Mouse (Mus musculus) heart, adult 18-20 months (tissue): ENCODE measurements around the gene Itm2c. TPM values are rescaled to one million over a fixed set of nuclear protein-coding genes. Genes with fewer than 3 reads are reported as not detected.

Experiments
- DNase-seq, 2 experiments: peaks; one replicate each; pipeline ENCODE4 v3.0.0; 2021 to 2022; ENCODE audit warnings: mixed read lengths in 1 of 2
- total RNA-seq, 2 experiments: library from RNA; stranded (reverse); gene quantifications; 2 replicates each; pipeline ENCODE4 v1.2.3; 2021

Itm2c gene
- total RNA-seq, 2 experiments from 2014 or later = 57.1 to 65.4 TPM

GRCm38 (mm10) chr1:85899388-85899761, 5.3 kb downstream of the Itm2c start:
- no peak for DNase-seq

- DNase-seq = peak; percentile 37 to 41
Measured at GRCm38 (mm10) chr1:85900521-85901333, 6.6 kb downstream of the Itm2c start.

GRCm38 (mm10) chr1:85901516-85902107, 7.5 kb downstream of the Itm2c start:
- DNase-seq = peak; percentile 49 to 56

GRCm38 (mm10) chr1:85902108-85902561, 8.1 kb downstream of the Itm2c start:
- peak in 1 of 2 experiments; percentile 52 for DNase-seq

- no peak for DNase-seq
Measured at GRCm38 (mm10) chr1:85906892-85907291, 12.8 kb downstream of the Itm2c start.

- DNase-seq = no peak
Measured at GRCm38 (mm10) chr1:85908754-85909590, 14.9 kb downstream of the Itm2c start.

GRCm38 (mm10) chr1:85913078-85913755, 19.1 kb downstream of the Itm2c start:
- no peak for DNase-seq

GRCm38 (mm10) chr1:85915890-85916289, 21.8 kb downstream of the Itm2c start:
- DNase-seq = no peak

- no peak for DNase-seq
Measured at GRCm38 (mm10) chr1:85916830-85917450, 22.9 kb downstream of the Itm2c start.

GRCm38 (mm10) chr1:85919621-85920020, 25.5 kb downstream of the Itm2c start:
- no peak for DNase-seq

GRCm38 (mm10) chr1:85921725-85922124, 27.6 kb downstream of the Itm2c start:
- DNase-seq = no peak

GRCm38 (mm10) chr1:85922127-85922864, 28.2 kb downstream of the Itm2c start:
- no peak for DNase-seq

- DNase-seq = no peak
Measured at GRCm38 (mm10) chr1:85922865-85923211, 28.8 kb downstream of the Itm2c start.

GRCm38 (mm10) chr1:85925183-85925582, 31.1 kb downstream of the Itm2c start:
- DNase-seq = no peak

GRCm38 (mm10) chr1:85928057-85928687, 34.1 kb downstream of the Itm2c start, which contains the start of gene 4933407L21Rik:
TSS of gene 4933407L21Rik (plus strand) at chr1:85928483.
- no peak for DNase-seq

- DNase-seq = no peak
Measured at GRCm38 (mm10) chr1:85928688-85929065, 34.6 kb downstream of the Itm2c start.

- DNase-seq = no peak
Measured at GRCm38 (mm10) chr1:85929406-85929805, 35.3 kb downstream of the Itm2c start.

GRCm38 (mm10) chr1:85931170-85931569, 37.1 kb downstream of the Itm2c start:
- DNase-seq = no peak

GRCm38 (mm10) chr1:85933226-85933625, 39.1 kb downstream of the Itm2c start:
- DNase-seq = no peak
